Mouse (Mus musculus) layer of hippocampus, postnatal 36 days (tissue): ENCODE measurements at regions not wholly inside any gene's neighbourhood (a gene's known extent, or its start where the extent isn't known, plus 50 kb on each side); places are given as distances from the start of the nearest gene placed in this dataset.
"Not testable (repeated sequence)": the region's sequence is repeated elsewhere in the genome, so short reads cannot be mapped to it uniquely, and the experiment has no call there.

Experiments
- DNase-seq, 2 experiments: peaks; one replicate each; pipeline ENCODE4 v3.0.0; 2022

GRCm38 (mm10) chr8:88883751-88884390 lies 160.1 kb downstream of the Sall1 start:
- no peak for DNase-seq

- DNase-seq = no peak
Observed at GRCm38 (mm10) chr8:88879857-88880256, 164.1 kb downstream of the Sall1 start.

- DNase-seq = no peak
Observed at GRCm38 (mm10) chr8:88877921-88878320, 166.0 kb downstream of the Sall1 start.

- DNase-seq = no peak
Observed at GRCm38 (mm10) chr8:88862846-88863455, 166.1 kb downstream of the Cyld start.

- DNase-seq = no peak
Observed at GRCm38 (mm10) chr8:88857216-88857615, 160.4 kb downstream of the Cyld start.

GRCm38 (mm10) chr8:88853200-88853599 lies 156.4 kb downstream of the Cyld start:
- DNase-seq = no peak

GRCm38 (mm10) chr8:88845916-88846315 lies 149.1 kb downstream of the Cyld start:
- no peak for DNase-seq

GRCm38 (mm10) chr8:88844370-88844769 lies 147.5 kb downstream of the Cyld start:
- peak; percentile 27 to 51 for DNase-seq

GRCm38 (mm10) chr8:88842451-88842850 lies 145.6 kb downstream of the Cyld start:
- DNase-seq = no peak

- no peak for DNase-seq
Observed at GRCm38 (mm10) chr8:88840096-88840495, 143.3 kb downstream of the Cyld start.

GRCm38 (mm10) chr8:88835756-88836291 lies 139.0 kb downstream of the Cyld start:
- DNase-seq = no peak

- no peak for DNase-seq
Observed at GRCm38 (mm10) chr8:88825816-88826215, 129.0 kb downstream of the Cyld start.

GRCm38 (mm10) chr8:88823931-88824330 lies 127.1 kb downstream of the Cyld start:
- DNase-seq = no peak

GRCm38 (mm10) chr8:88820275-88820850 lies 123.5 kb downstream of the Cyld start:
- DNase-seq = no peak

- no peak for DNase-seq
Observed at GRCm38 (mm10) chr8:88816461-88816860, 119.6 kb downstream of the Cyld start.

- no peak for DNase-seq
Observed at GRCm38 (mm10) chr8:88814246-88814645, 117.4 kb downstream of the Cyld start.

- DNase-seq = no peak
Observed at GRCm38 (mm10) chr8:88812901-88813676, 116.3 kb downstream of the Cyld start.

- not testable (repeated sequence) for DNase-seq
Observed at GRCm38 (mm10) chr8:88806851-88807250, 110.0 kb downstream of the Cyld start.
